Mouse (Mus musculus) G1E-ER4 (cell line): Measurements from ENCODE around the gene Chrne. TPM values are rescaled to one million over a fixed set of nuclear protein-coding genes. Genes with fewer than 3 reads are reported as not detected.
A peak's percentile ranks its signal among the peaks of the same experiment; 100 is the strongest.

Experiments used
- GATA1 ChIP-seq: IDR thresholded peaks from one replicate; pipeline ENCODE4 v1.8.0; 2012; ENCODE audit warnings: low read length, inconsistent platforms
- polyA plus RNA-seq: library from polyadenylated mRNA; stranded (reverse); fragments of >175 nt; gene quantifications from 2 replicates; pipeline ENCODE4 v1.2.3, GENCODE M21; 2012

Gene Chrne
- polyA plus RNA-seq, 1 experiment, result not detected

GRCm38 (mm10) chr11:70644564-70645103, 25.6 kb upstream of the Chrne start:
- no peak for TF ChIP-seq GATA1

DNA sequence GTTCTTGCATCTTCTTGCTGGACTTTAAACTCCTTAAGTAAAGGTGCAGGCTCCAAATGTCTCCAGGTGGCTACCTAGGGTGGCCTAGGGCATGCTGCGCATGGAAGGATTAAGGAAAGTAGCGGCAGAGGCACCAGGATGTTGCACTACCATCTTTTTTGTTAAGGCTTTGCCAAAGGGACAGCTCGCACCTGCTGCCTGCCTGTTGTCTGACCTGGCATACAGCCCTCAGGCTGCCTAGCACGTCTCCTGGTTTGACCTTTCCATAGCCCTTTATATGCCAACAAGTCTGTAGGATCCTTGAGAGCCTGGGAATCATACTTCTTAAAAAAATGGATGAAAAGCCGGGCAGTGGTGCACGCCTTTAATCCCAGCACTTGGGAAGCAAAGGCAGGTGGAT, 24.0 kb upstream of the Chrne start:
- no peak for TF ChIP-seq GATA1

DNA sequence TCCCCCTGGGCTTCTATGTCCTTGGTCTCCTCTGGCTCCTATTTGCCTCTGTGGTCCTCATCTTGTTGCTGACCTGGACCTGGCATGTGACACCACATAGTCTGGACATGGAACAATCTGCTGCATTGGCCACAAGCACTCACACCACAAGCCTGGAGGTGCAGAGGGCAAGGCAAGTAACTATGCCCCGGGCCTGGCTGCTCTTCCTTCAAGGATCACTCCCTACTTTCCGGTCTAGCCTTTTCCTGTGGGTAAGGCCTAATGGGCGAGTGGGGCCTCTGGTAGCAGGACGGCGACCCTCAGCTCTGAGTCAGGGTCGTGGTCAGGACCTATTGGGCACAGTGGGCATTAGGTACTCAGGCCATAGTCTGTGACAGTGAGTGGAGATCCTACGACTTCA, 22.2 kb upstream of the Chrne start:
- TF ChIP-seq GATA1, result no peak

DNA sequence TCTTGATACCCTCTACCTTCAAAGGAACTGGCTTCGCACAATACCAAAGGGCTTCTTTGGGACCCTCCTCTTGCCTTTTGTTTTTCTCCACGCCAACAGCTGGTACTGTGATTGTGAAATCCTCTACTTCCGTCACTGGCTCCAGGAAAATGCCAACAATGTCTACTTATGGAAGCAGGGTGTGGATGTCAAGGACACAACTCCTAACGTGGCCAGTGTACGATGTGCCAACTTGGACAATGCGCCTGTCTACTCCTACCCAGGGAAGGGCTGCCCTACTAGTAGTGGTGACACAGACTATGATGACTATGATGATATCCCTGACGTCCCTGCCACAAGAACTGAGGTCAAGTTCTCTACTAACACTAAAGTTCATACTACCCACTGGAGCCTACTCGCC, 21.0 kb upstream of the Chrne start:
- no peak for TF ChIP-seq GATA1

DNA sequence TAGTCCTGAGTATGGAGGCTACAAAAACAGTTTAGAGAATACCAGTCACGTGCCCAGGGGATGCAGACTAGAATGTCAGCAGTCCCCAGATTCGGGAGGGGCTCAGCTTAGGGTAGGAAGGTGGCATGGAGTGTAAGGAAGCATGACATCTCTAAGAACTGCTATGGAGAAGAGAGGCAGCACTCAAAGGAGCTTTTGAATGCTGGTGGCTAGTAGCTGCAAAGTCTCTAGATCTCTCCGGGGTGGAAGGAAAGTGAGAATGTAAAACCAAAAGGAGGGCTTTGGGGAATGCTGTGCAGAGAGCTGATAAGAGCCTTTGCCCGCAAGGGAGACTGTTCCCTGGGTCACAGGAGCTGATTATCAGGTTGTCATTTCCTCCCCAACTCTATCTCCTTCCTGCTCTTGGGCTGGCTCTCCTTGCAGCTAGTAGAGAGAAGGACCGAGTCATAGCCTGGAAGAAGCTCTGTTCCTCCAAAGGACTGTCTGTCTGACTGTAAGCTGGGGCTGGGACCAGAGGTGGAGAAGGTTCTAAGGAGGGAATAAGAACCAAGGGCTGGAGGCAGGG, 19.8 kb upstream of the Chrne start, which contains the start of gene Gp1ba:
Gp1ba (plus strand) TSS at position 409 of the 565 bp plus-strand sequence.
- TF ChIP-seq GATA1, result peak; percentile 99

DNA sequence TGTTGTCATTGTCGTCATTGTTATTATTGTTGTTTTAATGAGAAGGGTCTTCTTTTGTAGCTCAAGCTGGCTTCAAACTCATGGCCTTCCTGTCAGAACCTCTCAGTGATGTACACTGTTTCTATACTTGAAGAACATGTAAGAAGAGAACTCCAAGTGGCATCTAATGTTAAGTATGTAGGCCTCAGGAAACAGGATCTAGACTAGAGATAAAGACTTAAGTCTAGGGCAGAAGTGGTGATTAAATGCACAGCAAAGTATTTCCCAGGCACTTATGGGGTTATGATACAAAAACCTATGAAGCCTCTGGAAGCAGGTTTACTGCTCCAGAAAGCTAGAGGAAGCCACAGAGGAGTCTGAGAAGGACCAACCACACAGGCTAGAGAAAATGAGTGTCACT, 19.3 kb upstream of the Chrne start:
- TF ChIP-seq GATA1, result no peak

- no peak for TF ChIP-seq GATA1
These were observed 18.7 kb upstream of the Chrne start for GRCm38 (mm10) chr11:70637764-70638163.

GRCm38 (mm10) chr11:70635601-70636000, 16.6 kb upstream of the Chrne start:
- TF ChIP-seq GATA1, result no peak

DNA sequence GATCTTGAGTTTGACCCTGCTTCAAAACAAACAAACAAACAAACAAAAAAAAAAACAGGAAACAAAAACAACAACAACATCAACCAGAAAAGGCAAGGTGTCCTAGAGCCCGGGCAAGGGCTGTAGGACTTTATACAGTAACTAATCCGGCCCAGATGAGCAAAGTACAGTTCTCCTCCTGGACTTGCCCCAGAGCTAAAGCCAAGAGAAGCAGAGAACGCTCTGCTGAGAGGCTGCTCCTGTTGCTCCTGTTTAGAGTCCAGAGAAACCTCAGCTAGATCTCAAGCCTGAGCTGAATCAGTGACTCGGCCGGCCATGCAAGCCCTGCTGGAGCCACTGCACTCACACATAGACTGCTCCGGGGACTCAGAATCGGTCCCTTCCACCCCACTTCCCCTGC, 11.1 kb upstream of the Chrne start:
- no peak for TF ChIP-seq GATA1

DNA sequence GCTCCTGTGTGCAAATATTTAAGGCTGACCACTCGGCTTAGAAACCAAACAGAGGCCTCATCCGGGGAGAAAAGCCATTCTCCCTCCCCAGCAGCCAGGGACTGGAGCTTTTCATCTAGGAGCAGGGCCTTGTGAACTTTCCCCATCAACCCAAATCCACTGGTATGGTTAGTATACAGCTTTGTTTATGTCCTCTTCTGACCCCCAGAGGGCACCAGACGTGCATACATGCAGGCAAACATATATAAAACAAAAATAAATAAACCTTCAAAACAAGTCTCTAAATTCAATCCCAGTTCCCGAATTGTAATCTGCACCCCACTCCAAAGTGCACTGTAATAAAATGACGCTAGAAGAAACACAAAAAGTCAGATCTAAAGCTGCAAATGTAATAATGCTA, 10.5 kb upstream of the Chrne start:
- TF ChIP-seq GATA1, result no peak

- TF ChIP-seq GATA1, result no peak
These were observed 9.4 kb upstream of the Chrne start for GRCm38 (mm10) chr11:70628431-70628830.

DNA sequence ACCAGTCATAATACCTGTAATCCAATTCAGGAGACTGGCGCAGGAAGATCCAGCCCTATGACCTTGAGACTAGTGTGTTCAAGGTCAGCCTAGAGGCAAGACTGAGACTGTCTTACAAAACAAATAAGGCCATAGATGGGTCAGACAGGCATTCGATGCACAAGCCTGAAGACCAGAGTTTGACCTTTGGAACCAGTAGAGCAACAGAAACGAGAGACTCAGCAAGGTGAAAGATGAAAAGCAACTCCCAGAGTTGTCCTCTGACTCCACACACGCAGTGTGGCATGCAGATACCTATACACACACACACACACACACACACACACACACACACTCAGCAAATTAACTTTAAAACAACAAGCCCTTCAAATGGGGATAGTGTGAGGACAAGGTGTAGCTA, 7.9 kb upstream of the Chrne start:
- no peak for TF ChIP-seq GATA1

GRCm38 (mm10) chr11:70625473-70625872, 6.5 kb upstream of the Chrne start:
- TF ChIP-seq GATA1, result no peak

GRCm38 (mm10) chr11:70623053-70623742, 4.2 kb upstream of the Chrne start:
- TF ChIP-seq GATA1, result no peak

DNA sequence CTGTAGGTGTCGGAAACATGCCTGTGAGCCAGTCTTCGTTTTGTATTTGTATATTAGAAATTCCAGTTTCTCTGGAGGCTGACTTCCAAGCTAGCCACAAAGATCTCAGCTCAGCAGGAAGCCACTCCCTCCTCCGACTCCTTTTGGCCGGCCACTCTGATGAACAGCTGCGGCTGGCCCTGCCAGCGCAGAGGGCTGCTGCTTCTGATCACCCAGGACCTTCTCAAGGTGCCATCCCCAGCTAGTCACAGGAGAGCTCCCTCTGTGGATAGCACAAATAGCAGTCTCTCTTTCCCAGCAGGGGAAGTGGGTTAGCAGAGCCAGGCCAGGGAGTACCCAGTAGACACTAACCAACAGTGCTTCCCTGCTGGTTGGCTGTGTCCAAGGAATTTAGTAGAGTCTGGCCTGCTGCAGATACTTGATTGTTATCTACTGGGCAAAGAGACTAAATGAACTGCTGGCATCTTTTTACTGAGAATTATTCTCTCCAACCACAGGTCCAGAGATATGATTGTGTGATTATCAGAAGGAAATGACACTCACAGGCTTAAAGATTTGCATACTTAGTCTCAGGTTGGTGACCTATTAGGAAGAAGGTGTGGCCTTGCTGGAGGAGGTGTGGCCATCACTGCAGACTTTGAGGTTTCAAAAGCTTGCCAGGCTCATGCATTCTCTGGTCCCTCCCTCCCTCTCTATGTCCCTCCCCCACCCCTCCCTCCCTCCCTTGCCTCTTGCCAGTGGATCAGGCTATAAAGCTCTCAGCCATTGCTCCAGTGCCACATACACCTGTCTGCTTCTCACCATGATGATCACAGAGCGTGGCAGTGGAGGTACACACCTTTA, 3.2 kb upstream of the Chrne start:
- no peak for TF ChIP-seq GATA1

DNA sequence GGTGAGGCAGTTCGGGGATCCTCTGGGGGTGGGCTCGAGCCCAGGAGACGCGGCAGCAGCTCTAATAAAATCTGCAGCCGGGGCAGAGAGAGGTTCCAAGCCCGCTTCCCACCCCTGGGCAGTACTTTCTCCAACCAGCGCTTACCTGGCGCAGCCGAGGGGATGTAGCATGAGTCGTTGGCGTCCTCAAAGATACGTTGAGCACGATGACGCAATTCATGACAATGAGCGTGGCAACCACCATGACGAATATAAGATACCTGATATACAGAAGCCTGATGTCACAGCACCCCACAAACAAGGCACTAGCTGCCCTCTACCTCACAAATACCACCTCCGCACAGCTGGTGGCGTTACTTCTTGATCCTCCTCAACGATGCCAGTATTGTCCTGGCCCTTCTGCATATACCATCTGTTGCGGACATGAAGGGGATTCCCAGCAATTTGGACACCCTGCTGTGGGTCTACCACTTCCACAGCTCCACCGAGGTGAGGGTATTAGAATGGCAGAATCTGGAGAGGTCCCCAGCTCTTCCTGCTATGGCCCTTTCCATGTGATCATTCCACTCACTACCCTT, 3.4 kb downstream of the Chrne start, which contains the start of gene 4930544D05Rik:
4930544D05Rik (plus strand) TSS at position 333 of the 578 bp plus-strand sequence.
- TF ChIP-seq GATA1, result no peak
